Mouse (Mus musculus): ENCODE data around the gene Dnaja3.

Gene Dnaja3

DNA sequence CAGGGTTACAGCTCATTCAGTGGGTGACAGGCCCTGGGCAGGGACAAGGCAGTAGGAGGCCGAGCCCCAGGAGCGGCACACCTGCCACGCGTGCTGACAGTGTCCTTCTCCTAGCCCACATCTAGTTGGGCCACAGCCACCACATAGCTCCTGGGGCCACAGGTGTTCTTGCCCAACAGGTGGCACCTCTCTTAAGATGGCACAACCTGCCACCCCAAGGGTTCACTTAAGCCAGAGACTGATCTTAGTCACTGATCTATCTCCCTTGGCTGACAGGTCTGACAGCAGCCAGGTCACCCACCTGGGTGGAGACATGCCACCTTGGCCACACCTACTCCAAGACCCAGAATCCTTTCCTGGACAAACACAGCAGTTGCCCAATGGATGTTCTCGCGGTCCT is 3.1 kb downstream of the Dnaja3 start:
- DNase-seq (ENCODE audit: low spot score in 2 of 2): no peak

DNA sequence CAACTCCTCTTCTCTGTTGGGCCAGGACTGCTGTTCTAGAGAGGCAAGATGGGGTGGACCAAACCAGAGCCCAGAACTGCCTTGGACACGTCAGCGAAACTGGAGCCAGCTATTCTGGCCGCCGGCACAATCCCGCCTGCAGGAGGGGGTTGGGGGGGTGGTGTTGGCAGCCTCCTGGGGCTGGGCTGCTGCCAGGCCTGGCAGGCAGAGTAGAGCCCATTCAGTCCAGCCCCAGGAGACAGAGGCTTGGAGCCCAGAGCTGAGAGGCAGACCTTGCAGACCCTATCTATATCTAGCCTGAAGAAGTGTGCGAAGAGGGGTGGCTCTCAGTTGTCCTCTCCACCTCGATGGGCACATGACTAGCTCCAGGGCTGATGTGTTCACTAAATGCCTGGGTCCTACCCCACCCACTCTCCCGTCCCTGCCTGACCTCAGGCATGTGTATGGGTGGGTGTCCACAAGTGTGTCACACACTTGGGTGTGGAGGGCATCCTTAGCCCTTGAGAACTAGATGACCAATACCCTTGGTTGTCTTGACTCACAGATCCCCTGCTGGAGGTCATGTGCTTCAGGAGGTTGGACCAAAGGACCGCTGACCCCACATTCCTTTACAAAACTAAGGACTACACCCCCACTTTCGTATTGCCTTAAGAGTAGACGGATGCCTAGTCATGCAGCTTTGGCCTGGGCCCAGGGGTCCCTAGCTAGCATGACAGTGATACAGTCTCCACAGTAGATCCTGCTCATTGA is 4.1 kb downstream of the Dnaja3 start:
- DNase-seq (ENCODE audit: low spot score in 2 of 2): peak in 1 of 2 experiments; percentile 84

DNA sequence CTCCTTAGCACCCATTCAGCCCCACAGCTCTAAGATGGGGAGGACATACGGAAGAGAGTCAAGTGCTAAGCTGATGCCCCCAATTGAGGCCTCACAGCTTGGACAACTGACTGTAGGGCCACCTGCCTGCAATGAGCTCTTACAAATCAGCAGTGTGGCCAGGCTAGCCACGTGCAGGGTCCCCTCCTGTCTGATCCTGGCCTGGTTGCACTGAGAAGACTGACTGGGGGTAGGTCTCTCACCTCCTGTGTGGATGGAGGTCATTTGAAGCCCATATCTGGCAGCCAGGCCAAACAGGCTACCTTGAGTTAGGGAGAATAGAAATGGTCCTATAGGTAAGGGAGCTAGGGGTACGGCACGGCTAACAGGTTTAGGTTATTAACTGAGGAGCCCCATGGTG is 6.1 kb downstream of the Dnaja3 start:
- no peak for DNase-seq (ENCODE audit: low spot score in 2 of 2)

DNA sequence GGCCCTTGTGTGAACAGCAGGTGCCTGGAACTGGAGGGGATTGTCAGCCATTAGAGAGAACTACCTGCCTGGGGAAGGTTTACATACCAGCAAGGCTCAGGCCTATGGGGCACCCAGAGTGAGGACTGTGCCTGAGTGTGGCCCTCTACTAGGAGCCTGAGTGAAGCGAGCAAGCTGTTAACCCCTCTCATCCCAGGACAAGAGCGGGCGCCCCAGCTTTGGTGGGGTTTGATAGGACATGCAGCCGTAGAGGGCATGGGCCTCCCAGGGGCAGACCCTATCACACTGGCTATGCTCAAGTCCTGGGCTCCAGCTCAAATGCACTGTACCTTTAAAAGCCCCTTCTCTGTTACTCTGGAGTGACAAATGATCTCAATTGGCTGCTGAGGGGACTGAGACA is 7.0 kb downstream of the Dnaja3 start:
- no peak for DNase-seq (ENCODE audit: low spot score in 2 of 2)

DNA sequence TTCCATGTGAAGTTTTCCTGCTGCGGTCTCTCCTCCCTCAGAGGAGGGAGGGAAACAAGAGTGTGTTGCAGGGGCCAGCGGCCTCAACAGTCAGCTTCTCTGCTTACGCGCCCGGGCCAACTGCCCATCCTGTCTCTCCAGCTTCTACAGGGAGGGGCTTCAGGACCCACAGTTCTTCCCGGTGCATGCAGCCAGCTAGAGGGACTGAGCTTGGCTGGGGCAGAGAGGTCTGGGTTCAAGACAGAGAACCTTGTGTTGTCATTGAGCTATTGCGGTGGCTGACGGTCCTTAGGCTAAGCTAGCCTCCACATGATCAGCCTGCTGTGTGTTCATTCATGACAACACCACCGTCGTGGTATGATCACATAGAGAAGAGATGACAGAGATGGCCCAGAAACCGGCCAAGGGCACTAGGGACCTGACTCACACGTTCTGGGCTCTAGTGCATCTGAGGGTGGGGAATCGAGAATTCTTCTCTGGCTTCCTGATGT is 7.9 kb downstream of the Dnaja3 start:
- no peak for DNase-seq (ENCODE audit: low spot score in 2 of 2)

DNA sequence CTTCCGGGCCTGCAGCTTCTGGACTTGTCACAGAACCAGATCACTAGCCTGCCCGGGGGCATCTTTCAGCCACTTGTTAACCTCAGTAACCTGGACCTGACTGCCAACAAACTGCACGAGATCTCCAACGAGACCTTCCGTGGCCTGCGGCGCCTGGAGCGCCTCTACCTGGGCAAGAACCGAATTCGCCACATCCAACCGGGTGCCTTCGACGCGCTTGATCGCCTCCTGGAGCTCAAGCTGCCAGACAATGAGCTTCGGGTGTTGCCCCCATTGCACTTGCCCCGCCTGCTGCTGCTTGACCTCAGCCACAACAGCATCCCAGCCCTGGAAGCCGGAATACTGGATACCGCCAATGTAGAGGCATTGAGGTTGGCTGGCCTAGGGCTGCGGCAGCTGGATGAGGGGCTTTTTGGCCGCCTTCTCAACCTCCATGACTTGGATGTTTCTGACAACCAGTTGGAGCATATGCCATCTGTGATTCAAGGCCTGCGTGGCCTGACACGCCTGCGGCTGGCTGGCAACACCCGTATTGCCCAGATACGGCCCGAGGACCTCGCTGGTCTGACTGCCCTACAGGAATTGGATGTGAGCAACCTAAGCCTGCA is 8.7 kb downstream of the Dnaja3 start:
- no peak for DNase-seq (ENCODE audit: low spot score in 2 of 2)

DNA sequence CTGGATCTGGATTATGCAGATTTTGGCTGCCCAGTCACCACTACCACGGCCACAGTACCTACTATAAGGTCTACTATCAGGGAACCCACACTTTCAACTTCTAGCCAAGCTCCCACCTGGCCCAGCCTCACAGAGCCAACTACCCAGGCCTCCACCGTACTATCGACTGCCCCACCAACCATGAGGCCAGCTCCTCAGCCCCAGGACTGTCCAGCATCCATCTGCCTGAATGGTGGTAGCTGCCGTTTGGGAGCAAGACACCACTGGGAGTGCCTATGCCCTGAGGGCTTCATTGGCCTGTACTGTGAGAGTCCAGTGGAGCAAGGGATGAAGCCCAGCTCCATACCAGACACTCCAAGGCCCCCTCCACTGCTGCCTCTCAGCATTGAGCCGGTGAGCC is 9.4 kb downstream of the Dnaja3 start:
- DNase-seq (ENCODE audit: low spot score in 2 of 2): no peak

DNA sequence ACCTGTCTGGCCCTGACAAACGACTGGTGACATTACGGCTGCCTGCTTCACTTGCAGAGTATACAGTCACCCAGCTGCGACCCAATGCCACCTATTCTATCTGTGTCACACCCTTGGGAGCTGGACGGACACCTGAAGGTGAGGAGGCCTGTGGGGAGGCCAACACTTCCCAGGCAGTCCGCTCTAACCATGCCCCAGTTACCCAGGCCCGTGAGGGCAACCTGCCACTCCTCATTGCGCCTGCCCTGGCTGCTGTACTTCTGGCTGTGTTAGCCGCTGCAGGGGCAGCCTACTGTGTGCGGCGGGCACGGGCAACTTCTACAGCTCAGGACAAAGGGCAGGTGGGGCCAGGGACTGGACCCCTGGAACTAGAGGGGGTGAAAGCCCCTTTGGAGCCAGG is 9.9 kb downstream of the Dnaja3 start:
- DNase-seq (ENCODE audit: low spot score in 2 of 2): no peak

DNA sequence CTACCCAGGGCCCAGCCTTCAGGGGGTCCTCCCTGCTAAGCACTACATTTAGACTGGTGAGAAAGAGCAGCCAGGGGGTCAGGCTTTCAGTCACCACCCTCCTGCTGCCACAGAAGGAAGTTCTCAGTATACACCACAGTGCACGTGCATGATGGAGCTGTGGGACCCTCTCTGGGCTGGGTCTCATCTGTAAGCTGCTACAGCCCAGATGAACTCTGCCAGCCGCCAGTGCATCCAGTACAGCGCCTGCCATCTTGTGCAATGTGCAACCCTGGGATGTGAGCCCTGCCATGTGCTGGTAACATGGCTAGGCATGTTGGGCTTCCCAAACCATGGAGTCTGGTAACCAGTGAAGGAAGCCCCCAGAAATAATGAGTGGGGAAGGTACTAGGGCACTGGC is 10.4 kb downstream of the Dnaja3 start:
- no peak for DNase-seq (ENCODE audit: low spot score in 2 of 2)

DNA sequence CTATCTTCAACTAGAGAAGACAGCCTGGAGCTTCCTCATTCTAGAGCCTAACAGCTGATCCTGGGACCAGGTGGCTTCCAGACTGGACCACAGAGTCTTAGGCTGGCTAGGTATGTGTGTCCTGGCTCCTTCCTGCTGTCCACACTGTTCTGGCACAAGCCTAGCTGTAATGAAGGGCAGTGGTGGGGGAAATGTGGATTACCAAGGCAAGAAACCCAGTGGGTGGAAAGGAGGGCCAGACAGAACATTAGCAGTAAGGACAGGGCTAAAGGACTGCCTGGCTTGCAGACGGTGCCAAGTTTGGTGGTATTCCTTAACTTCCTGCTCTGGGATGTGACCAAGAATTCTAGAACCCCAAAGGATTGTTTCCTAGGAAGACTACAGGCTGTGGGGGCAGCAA is 11.3 kb downstream of the Dnaja3 start:
- DNase-seq (ENCODE audit: low spot score in 2 of 2): no peak

DNA sequence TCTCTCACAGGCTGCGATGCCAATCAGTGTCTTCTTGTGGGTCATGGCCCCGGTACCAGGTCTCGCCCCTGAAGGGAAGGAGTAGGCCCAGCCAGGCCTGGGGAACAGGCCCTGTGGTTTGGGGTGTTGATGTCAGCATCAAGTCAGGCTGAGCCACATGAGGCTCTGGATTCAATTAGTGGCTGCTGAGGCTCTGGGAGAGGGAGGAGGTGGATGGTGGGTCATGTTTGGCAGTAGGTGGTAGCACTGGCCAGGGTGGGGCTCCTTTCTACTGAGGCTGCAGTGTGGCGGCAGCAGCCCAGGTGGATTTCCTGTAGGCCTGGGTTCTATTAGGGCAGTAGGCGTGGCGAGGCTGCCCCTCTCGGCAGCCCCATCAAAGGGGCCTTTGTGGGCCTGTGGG is 11.8 kb downstream of the Dnaja3 start:
- DNase-seq (ENCODE audit: low spot score in 2 of 2): no peak

DNA sequence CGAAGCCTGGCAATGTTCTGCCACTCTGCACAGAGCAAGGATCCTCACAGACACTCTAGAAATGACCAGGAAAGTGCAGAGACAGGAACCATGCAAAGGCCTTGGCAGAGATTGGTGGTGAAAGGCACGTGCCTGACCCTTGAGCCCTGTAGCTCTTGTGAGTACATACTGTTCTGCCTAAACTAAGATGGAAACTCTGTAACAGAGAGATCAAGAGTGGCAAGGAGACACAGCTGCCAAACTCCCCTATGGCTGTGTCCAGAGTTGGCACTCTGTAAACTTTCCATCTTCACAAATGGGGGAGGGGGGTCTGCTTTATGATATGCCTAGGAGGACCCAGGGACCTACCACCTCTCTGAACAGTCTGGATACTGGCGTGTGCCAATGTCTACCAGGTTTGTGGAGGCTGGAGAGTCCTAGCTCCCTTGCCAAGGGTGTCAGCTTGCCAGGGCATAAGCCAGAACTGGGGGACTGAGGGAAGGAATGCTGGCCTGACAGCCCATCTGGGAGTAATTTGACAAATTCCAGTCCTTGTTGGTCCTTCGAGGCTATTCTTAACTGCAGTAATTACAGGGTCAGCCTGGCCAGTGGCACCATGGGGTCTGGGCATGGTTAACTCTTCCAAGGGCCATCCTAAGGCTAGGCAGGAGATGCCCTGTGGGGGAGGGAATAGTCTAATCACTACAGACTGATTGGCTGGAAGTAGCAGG is 13.1 kb downstream of the Dnaja3 start:
- DNase-seq (ENCODE audit: low spot score in 2 of 2): no peak

DNA sequence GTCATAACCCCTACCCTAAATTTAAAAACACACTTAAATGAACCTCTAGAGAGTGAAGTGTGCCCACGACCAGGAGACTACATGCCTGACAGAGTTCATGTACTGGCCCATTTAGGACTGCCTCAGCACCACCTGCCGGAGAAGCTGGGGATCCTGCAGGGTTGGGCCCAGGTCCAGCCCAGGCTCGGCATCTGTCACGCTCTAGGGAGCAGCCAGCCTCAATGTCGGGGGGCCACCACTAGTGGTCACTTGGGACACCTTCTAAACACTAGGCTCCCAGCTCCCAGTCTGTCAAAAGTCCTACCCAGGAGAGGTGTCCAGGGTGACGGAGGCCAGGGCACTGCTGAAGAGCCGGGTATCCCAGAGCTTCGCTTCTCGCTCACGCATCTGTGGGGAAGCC is 14.9 kb downstream of the Dnaja3 start:
- DNase-seq (ENCODE audit: low spot score in 2 of 2): no peak

DNA sequence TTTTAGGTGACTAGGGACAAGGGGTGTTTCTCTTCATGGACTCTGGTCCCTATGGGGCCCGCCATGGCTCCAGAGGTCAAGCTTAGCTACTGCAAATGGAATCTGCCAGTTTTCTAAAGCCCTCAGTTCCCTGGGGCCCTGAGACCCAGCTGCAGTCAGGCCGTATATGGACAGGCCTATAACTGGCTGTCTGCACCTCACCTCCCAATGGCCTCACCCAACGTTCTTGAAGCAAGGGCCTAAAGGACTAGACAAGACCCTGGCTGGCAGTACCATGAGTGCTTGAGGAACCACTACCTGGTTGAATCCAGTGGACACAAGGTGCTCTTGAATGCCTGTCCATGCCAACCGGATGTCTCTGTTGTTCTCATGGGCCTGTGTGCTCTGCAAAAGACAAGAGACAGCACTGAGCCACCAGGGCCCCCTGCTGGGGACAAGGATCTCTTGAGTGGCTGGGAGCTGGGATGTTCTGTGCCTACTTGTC is 15.5 kb downstream of the Dnaja3 start:
- no peak for DNase-seq (ENCODE audit: low spot score in 2 of 2)

DNA sequence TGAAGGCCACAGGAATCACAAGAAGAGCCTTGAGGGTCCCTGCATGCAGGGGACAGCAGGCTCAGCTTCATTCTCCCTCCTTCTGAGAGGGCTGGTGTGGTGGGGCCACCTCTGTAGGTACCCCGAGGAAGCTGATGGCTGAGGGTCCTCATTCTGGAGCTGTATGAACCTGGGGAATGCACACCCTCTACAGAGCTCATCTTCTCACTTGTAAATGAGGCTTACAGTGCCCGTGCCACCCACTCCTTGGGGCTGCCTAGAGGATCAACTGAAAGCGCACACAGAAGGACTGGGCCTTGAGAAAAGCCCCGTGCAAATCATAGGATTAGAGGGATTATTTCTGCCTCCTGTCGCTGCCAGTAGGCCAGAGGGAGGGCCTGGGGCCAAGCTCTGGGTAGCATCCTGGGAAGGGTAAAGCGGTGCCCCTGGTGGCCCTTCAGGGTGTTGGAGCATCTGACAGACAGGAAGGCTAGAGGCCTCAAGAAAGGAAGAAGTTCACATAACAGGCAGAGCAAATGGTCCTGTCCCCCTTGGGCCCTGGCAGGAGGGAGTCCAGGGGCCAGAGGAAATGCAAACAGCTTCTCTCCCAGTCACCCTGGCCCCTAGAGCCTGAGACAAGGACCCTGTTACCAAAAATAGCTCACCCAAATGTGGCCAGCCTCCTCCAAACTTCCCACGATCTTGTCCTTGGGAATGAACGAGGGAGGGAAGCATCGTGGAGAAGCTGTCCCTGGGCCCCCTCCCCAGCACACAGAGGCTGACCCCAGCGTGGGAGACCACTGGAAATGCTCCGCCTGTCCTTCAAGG is 16.2 kb downstream of the Dnaja3 start:
- DNase-seq (ENCODE audit: low spot score in 2 of 2): no peak

DNA sequence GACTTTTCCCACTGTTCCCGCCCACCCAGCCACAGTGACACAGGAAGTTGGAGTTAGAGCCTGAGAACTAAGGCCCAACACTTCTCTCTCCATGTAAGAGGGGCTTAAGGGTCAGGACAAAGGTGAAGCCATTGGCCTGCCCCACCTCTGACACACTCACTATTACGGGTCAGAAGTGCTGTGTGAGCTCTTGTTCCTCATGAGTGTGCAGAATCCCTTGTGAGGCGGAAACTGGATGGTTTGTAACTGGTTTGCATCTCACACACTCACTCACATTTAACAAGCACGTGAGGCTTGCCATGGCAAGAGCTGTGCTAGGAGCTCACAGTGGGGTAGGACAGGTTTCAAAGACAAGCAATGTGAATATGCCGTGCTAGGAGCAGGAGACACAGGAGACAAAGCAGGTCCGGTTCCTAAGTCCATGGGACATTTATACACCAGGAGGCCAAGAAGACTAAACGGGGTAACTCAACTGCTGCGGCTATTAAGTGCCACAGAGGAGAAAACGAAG is 16.8 kb downstream of the Dnaja3 start:
- DNase-seq (ENCODE audit: low spot score in 2 of 2): no peak

DNA sequence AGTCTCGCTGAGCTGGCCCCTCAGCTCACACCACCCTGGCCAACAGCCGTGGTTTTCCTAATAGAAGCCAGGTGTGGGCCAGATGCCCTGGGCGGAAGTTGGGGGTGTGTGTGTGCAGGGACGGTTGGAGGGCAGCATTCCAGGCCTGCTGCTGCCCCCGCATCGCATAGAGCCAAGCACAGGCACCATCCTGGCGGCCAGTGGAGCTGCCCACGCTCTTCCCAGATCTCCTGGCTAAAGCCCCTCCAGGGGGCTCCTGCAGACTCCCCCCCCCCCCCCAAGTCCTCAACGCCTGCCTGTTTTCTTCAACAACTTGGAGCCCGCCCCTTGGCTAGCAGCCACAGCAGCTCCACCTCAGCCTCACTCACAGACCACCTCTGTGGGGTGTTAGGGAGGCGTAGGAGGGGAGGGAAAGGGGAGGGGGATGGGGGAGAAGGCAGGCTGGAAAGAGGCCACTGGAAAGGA is 19.0 kb downstream of the Dnaja3 start:
- peak in 1 of 2 experiments; percentile 62 for DNase-seq (ENCODE audit: low spot score in 2 of 2)

DNA sequence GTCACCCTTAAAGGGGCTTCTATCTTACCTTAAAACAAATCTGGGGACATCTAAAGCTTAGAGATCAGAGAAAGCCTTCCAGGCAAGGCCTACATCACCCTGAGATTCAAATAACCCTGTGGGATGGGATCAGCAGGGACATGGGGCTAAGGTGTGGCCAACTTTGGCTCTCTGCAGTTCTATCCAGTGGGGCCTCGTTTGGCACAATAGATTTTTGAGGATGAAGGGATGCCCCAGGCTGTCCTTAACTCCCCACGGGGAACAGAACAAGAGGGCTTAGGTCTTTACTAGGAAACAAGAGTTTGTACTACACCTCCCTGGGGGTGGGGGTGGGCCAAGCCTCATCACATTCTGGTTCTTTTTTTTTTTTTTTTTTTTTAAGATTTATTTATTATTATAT is 19.5 kb downstream of the Dnaja3 start:
- no peak for DNase-seq (ENCODE audit: low spot score in 2 of 2)

DNA sequence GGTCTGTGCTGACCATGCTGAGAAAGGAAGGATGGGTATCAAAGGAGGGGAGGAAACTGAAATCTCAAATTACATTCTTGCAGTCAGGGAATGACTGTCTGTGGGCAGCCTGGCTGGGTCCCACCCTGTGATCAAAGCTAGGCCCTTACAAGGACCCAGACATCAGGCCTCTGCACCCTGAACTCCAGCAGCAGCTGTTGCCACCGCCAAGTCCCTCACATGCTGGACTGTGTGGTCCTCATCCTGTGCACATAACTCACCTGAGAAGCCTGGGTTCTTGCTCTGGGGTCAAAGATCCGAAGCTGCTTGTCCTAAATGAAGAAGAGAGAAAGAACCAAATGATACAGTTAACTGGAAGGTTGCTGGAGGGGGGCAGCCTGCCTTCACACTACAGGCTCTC is 21.8 kb downstream of the Dnaja3 start:
- no peak for DNase-seq (ENCODE audit: low spot score in 2 of 2)

DNA sequence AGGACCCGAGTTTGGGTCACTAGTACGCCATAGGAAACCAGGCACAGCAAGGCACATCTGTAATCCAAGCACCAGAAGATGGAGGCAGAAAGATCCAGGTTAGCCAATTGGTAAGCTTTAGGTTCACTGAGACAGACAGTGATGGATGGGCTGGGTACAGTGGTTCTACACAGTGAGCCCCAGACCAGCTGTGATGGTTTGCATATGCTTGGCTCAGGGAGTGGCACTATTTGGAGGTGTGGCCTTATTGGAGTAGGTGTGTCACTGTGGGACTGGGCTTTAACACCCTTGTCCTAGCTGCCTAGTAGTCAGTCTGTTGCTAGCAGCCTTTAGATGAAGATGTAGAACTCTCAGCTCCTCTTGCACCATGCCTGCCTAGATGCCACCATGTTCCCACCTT is 24.0 kb downstream of the Dnaja3 start:
- DNase-seq (ENCODE audit: low spot score in 2 of 2): no peak

DNA sequence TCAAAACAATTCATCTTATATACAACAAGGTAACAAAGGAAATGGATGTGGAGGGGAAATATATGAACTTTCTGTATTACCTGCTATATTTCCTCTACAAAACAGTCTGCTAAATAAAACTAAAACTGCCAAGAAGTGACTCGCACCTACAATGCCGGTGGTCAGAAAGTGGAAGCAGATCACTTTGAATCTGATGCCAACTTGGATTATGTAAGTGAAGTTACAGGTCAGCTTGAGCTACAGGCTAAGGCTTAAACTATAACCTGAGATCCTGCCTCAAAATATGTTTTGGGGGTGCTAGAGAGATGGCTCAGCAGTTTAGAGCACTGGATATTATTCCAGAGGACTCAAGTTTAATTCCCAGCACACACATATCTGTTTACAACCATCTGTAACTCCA is 25.9 kb downstream of the Dnaja3 start:
- DNase-seq (ENCODE audit: low spot score in 2 of 2): no peak
